Mouse (Mus musculus) heart, embryonic 12.5 days (tissue): ENCODE measurements at regions not wholly inside any gene's neighbourhood (a gene's known extent, or its start where the extent isn't known, plus 50 kb on each side); places are given as distances from the start of the nearest gene placed in this dataset.

Source experiments
- ATAC-seq: fragments of 200-750 bp; cut with Nextera tagmentation; 2 replicates; pipeline ENCODE4 v1.8.0; 2017; ENCODE audit warnings: moderate TSS enrichment, moderate library complexity; ENCODE audit not compliant: insufficient number of reproducible peaks, low FRiP score
- H3K27ac ChIP-seq: fragments of 300-500 bp; sonication (generic); 2 replicates; pipeline ENCODE4 v1.5.1; 2016; ENCODE audit warnings: mild to moderate bottlenecking, moderate library complexity; ENCODE audit not compliant: poor library complexity, severe bottlenecking
- H3K27me3 ChIP-seq: fragments of 300-500 bp; sonication (generic); replicated peaks from 2 replicates; pipeline ENCODE4 v1.6.1; 2016; ENCODE audit warnings: mild to moderate bottlenecking, moderate library complexity
- H3K36me3 ChIP-seq: fragments of 300-500 bp; sonication (generic); 2 replicates; pipeline ENCODE4 v1.6.1; 2016; ENCODE audit warnings: mild to moderate bottlenecking, moderate library complexity
- H3K4me1 ChIP-seq: fragments of 300-500 bp; sonication (generic); replicated peaks from 2 replicates; pipeline ENCODE4 v1.6.1; 2016; ENCODE audit warnings: mild to moderate bottlenecking
- H3K4me2 ChIP-seq: fragments of 300-500 bp; sonication (generic); 2 replicates; pipeline ENCODE4 v1.6.1; 2016; ENCODE audit warnings: mild to moderate bottlenecking, moderate library complexity
- H3K4me3 ChIP-seq: fragments of 300-500 bp; sonication (generic); 2 replicates; pipeline ENCODE4 v1.5.1; 2016; ENCODE audit warnings: mild to moderate bottlenecking
- H3K9ac ChIP-seq: fragments of 300-500 bp; sonication (generic); 2 replicates; pipeline ENCODE4 v1.6.1; 2016; ENCODE audit warnings: mild to moderate bottlenecking, moderate library complexity
- H3K9me3 ChIP-seq: fragments of 300-500 bp; sonication (generic); replicated peaks from 2 replicates; pipeline ENCODE4 v1.6.1; 2016; ENCODE audit warnings: mild to moderate bottlenecking, moderate library complexity
- WGBS: fragments of 180-500 bp; shearing (Covaris S2); methylation state at CpG from one replicate; pipeline ENCODE4 v1.1.7; 2016; 5-methylcytosine and 5-hydroxymethylcytosine counted together

DNA sequence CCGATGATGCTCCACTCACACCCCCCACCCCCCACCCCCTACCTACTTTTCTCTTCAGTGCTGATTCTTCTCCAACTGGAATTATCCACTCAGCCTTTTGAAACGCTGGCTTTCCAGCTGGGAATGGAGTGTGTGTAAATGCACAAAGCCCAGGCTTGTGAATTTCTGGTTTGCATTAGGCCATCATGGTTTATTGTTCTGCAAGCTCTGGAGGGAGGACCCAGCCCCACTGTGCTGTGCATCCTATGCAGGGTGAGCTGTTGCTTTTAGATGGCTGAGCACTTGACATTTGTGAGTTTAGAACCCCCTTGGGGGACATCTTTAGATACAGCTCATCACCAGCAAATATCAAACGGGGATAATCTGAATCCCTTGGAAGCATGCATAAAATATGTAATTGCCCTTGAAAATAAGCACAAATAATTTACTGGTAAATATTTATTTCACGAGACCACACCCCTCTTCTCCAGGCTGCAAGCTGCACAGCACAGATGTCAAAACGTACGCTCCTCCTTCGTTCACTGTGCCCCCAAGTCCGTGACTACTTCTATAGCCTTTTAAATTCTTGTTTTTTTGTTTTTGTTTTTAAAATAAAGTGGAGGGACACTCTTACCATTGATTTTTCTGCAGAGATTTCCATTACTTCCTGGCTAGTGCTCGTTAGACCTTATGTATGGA lies 148.2 kb downstream of the Qpct start:
- peaks cover 13% of the 10 kb centered on the region for H3K9me3 ChIP-seq
- WGBS: 74% methylated on average over 9 of the region's 9 CpGs
- H3K27ac ChIP-seq: no peak overlapping the region
- H3K9ac ChIP-seq: no peak overlapping the region
- no peaks in the 10 kb centered on the region for H3K36me3 ChIP-seq
- H3K4me2 ChIP-seq: no peak overlapping the region
- no peak overlapping the region for H3K4me3 ChIP-seq
- H3K4me1 ChIP-seq: no peaks in the 10 kb centered on the region
- no peaks in the 10 kb centered on the region for H3K27me3 ChIP-seq
- no peak for ATAC-seq

DNA sequence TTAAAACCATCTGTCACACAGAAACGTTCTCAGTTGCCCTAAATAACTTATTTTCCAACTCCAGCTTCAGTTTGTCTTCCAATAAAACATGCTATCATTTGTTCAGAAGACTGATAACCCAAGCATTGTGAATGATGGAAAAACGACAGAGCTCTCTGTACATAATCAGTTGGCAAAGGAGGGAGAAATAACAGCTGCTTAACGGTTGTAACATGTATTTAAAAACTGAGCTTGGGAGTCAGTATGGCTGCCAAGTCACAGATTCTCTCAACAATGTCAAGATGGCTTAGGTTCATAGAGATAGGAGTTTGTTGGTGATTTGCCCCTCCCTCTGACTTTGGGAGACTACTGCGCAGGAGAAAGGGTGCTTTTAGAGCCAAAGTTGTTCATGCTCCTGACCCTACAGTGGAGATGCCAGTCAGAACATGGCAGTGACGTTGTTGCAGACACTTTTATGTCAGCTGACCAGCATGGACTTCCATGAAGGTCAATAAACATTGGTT lies 140.2 kb downstream of the Qpct start:
- Histone ChIP-seq H3K4me2 (no peak overlapping the region), H3K4me1 (peaks cover 2% of the 10 kb centered on the region; the same call in 1 of the 2 replicates), H3K9me3 (0 out of 2 replicates have a peak, but pooled peaks cover 4% of the 10 kb centered on the region), H3K36me3 (no peaks in the 10 kb centered on the region), H3K9ac (no peak overlapping the region), H3K27ac (no peak overlapping the region), H3K27me3 (no peaks in the 10 kb centered on the region), H3K4me3 (no peak overlapping the region)
- WGBS: 51% methylated on average over 5 of the region's 5 CpGs
- no peak for ATAC-seq

DNA sequence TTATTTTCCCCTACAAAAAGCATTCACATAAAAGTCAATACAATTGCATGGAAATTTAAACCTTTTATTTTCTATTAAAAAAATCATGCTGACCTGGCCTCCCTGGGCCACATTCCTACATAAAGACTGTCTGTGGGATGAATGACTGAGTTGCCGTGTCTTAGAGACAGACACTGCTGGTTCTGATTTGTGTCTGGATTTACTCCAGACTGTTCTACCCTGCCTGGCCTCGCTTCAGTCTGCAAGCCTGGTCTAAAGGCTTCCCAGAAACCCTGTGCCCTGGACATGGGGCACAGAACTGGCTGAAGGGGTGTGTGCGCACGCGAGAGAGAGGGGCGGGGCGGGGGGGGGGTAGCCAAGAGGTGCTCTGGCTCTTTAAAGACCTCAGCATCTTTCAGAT lies 136.6 kb downstream of the Qpct start:
- peaks cover 3% of the 10 kb centered on the region; the same call in 1 of the 2 replicates for H3K9me3 ChIP-seq
- no peaks in the 10 kb centered on the region for H3K36me3 ChIP-seq
- H3K4me2 ChIP-seq: no peak overlapping the region
- 76% methylated on average over 7 of the region's 7 CpGs for WGBS
- H3K27me3 ChIP-seq: no peaks in the 10 kb centered on the region
- no peak overlapping the region for H3K4me3 ChIP-seq
- no peak overlapping the region for H3K27ac ChIP-seq
- no peak for ATAC-seq
- H3K4me1 ChIP-seq: peaks cover 2% of the 10 kb centered on the region; the same call in 1 of the 2 replicates
- H3K9ac ChIP-seq: no peak overlapping the region

DNA sequence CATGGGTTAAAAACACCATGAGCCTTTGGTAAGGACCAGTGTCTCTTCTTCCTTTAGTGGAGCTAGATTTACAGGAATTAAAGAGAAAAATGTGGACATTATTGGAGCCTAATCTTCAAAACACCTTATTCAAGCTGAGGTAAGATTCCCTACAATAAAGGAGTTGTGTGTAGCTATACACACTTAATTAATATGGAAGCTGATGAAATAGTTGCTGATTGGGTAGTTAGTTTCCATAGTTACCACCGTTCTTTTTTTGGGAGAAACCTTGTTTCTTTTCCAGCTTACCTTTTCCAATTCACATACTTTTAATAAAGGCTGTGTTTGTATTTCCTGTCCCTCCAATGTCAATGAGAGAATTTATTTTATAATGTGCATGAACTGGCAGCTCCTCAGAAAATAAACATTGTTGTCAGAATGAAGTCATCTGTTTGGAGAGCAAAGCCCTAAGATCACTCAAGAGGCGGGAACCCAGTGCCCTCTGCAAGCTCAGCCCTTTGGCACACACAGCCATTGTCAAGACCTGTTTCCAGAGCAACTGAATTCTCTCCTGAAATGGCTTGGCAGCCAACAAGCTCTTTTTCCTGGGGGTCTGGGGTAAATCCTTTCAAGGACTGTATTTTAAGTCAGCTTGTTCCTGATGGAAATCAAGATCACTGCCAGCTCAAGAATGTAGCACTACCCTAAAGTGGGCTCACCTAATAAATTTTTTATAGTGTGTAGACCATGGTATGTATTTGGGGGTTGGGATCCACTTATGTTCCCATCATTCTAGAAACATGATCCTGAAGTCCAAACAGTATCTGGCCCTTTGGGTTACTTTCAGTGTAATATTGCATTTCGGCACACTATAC lies 128.8 kb downstream of the Qpct start:
- Histone ChIP-seq H3K27ac (no peak overlapping the region), H3K4me3 (no peak overlapping the region), H3K4me2 (no peak overlapping the region), H3K4me1 (no peaks in the 10 kb centered on the region), H3K9ac (no peak overlapping the region), H3K36me3 (no peaks in the 10 kb centered on the region), H3K27me3 (no peaks in the 10 kb centered on the region), H3K9me3 (peaks cover 3% of the 10 kb centered on the region; the same call in 1 of the 2 replicates)
- WGBS: 75% methylated on average over 3 of the region's 3 CpGs
- no peak for ATAC-seq

DNA sequence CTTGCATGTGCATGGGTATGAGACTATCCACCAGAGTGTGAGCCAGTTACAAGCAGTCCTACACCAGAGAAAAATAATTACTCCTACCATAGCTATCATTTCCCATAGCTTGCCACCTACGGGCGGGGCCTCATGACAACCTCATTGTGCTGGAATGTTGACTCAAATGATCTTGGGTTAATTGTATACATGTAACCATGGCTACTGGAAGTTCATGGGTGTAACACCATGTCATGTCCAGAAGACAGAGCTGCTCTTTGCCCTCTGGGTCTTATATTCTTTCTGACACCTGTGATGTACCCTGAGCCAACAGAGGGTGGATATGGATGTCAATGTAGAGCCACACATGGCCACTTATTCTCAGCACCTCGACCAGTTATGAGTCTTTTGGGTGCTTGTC lies 125.6 kb downstream of the Qpct start:
- Histone ChIP-seq H3K9ac (no peak overlapping the region), H3K4me1 (no peaks in the 10 kb centered on the region), H3K27ac (no peak overlapping the region), H3K4me3 (no peak overlapping the region), H3K27me3 (no peaks in the 10 kb centered on the region), H3K9me3 (no peaks in the 10 kb centered on the region), H3K4me2 (no peak overlapping the region), H3K36me3 (no peaks in the 10 kb centered on the region)
- ATAC-seq: no peak
- 80% methylated on average over 3 of the region's 3 CpGs for WGBS

DNA sequence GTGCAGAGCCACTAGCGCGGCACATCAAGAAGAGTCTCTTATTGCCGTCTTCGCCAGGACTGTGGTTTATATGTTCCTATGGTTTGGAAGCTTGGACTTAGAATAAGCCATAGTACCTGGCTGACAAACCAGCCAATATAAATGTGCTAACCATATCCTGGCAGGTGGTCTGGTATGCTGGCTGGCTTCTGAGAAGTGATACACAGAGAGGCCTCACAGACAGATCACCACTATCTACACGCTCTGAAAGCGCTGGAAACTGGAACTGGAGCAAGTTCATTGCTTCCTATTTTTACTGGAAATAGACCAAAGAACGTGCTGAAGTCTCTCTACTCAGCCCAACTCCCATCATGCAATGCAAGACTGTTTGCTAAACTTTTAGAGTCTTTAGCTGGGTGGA lies 124.7 kb downstream of the Qpct start:
- Histone ChIP-seq H3K9ac (no peak overlapping the region), H3K9me3 (no peaks in the 10 kb centered on the region), H3K27me3 (no peaks in the 10 kb centered on the region), H3K4me3 (no peak overlapping the region), H3K4me2 (no peak overlapping the region), H3K36me3 (no peaks in the 10 kb centered on the region), H3K27ac (no peak overlapping the region), H3K4me1 (0 out of 2 replicates have a peak, but pooled peaks cover 4% of the 10 kb centered on the region)
- no peak for ATAC-seq
- WGBS: 72% methylated on average over 7 of the region's 7 CpGs

DNA sequence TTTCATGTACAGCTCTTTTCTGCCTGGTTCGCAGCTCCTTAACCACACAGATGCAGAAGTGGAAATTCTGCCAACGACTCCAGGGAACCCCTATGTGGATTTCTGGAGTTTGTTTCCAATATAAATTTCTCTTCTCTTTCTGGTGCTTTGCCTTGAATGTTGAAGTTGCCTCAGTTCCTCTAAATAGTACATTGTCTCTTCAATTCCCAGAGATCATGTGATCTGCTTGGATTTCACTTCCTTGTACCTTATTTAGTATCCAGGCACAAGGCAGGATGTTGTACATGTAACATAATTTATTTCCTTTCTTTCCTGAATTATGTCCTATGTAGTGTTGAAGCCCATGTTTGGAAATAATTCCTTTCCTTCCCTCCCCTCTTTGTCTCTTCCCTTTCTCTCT lies 123.7 kb downstream of the Qpct start:
- 78% methylated on average over 2 of the region's 2 CpGs for whole genome bisulfite sequencing

DNA sequence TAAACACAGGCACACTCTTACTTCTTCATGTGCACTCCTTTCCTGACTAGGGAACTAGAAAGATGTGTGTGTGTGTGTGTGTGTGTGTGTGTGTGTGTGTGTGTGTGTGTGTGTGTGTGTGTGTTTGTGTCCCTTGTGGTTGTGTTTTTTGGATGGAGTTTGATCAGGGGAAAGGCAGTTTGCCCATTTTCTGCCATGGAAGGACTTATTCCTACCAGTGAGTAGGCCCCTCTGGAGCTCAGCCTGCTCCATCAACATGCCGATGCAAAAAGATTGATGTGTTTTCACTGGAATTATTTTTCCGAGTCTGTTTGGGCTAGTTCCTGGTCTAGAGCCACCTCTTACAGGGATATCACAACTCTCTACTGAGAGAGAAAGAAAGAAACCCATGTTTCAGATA lies 120.6 kb downstream of the Qpct start:
- H3K9ac ChIP-seq: no peak overlapping the region

More for the DNA sequence above, 123.7 kb downstream of the Qpct start:
- ATAC-seq: no peak
- no peak overlapping the region for H3K4me2 ChIP-seq
- H3K36me3 ChIP-seq: no peaks in the 10 kb centered on the region
- no peak overlapping the region for H3K4me3 ChIP-seq
- no peaks in the 10 kb centered on the region for H3K9me3 ChIP-seq
- no peak overlapping the region for H3K9ac ChIP-seq
- H3K4me1 ChIP-seq: 0 out of 2 replicates have a peak, but pooled peaks cover 4% of the 10 kb centered on the region
- H3K27ac ChIP-seq: no peak overlapping the region
- H3K27me3 ChIP-seq: no peaks in the 10 kb centered on the region

DNA sequence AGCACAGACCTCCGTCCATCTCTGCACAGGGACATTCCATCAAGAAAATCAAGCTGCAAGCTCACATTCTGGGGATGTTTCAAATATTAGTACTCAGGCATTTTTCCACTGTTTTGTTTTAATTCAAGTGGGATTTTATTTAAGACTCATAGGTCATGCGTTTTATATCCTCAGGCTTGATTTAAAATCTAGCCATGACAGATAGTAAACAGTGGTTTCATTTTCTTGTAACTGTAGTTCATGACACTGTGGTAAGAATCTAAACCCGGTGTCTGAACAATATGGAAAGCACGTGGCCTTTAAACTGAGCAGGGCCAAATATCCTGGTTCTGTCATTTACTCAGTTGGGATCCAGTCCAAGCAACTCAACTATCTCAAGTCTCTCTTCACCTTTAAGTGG lies 119.0 kb downstream of the Qpct start:
- Histone ChIP-seq H3K4me1 (0 out of 2 replicates have a peak, but pooled peaks cover 4% of the 10 kb centered on the region), H3K9ac (no peak overlapping the region), H3K27me3 (no peaks in the 10 kb centered on the region), H3K4me3 (no peak overlapping the region), H3K27ac (no peak overlapping the region), H3K9me3 (no peaks in the 10 kb centered on the region), H3K4me2 (no peak overlapping the region), H3K36me3 (no peaks in the 10 kb centered on the region)
- ATAC-seq: no peak
- WGBS: 75% methylated on average over 4 of the region's 4 CpGs

More for the DNA sequence above, 120.6 kb downstream of the Qpct start:
- Histone ChIP-seq H3K4me2 (no peak overlapping the region), H3K4me1 (0 out of 2 replicates have a peak, but pooled peaks cover 4% of the 10 kb centered on the region), H3K9me3 (no peaks in the 10 kb centered on the region), H3K4me3 (no peak overlapping the region), H3K36me3 (no peaks in the 10 kb centered on the region), H3K27ac (no peak overlapping the region), H3K27me3 (no peaks in the 10 kb centered on the region)
- ATAC-seq: no peak
- WGBS: 43% methylated on average over 2 of the region's 2 CpGs

DNA sequence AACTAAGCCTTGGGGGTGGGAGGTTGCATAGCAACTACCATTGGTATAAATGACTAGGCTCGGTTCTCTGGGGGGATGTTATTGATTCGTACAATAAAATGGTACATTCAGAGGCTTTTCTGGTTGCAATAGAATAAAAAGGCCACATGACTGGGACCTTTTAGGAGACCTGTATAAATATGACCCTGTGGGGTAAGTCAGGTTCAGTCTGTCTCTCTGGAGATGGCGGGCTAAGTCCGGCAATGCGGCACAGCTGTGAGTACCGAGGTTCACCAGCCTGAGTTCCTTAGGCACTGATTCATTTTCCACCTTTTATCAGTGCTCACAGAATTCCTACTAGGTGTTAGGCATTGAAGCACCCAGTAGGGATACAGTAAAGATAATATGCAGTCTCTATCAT lies 115.5 kb downstream of the Qpct start:
- no peak for ATAC-seq
- WGBS: 81% methylated on average over 6 of the region's 6 CpGs
- peaks cover 18% of the 10 kb centered on the region for H3K4me1 ChIP-seq
- no peak overlapping the region for H3K9ac ChIP-seq
- H3K4me3 ChIP-seq: no peak overlapping the region
- no peak overlapping the region for H3K4me2 ChIP-seq
- no peaks in the 10 kb centered on the region for H3K36me3 ChIP-seq
- no peaks in the 10 kb centered on the region for H3K9me3 ChIP-seq
- H3K27ac ChIP-seq: no peak overlapping the region
- H3K27me3 ChIP-seq: no peaks in the 10 kb centered on the region

DNA sequence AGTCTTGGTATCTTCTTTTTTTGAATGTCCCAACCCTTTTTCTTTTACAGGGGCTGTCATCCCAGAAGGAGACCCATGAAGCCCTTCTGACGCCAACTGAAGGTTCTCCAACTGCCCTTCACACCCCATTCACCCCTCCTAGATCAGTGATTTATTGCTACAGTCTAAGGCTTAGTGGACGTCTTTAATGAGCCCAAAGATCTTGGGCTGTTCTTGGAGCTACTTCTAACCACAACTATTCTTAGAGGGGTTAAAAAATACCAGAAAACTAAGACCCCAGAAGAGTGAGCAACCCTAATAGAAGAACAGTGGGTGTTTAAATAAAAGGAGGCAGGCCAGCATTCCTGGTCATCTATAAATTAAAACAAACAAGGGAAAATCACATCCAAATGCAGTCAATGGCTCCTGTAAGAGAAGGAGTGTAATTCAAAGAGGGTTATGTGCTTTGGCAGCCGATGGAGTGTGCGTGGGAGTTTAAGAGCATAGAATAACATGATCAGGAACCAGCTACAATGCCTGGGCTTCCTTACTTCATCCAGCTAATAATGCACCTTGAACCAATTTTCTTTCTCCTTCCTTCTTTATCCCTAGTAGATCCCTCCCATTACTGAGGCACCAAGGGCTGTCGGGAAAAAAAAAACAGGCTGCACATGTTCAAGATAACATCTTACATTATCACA lies 113.3 kb downstream of the Qpct start:
- Histone ChIP-seq H3K9ac (no peak overlapping the region), H3K27ac (no peak overlapping the region), H3K4me3 (no peak overlapping the region), H3K4me1 (peaks cover 13% of the 10 kb centered on the region), H3K27me3 (no peaks in the 10 kb centered on the region), H3K36me3 (no peaks in the 10 kb centered on the region), H3K9me3 (no peaks in the 10 kb centered on the region), H3K4me2 (no peak overlapping the region)
- 69% methylated on average over 5 of the region's 5 CpGs for WGBS
- no peak for ATAC-seq
